Mouse (Mus musculus) megakaryocyte, embryonic 14.5 days (primary cell): Measurements from ENCODE around the gene Slc4a4.

ENCODE experiments used
- FLI1 ChIP-seq: IDR thresholded peaks from 2 replicates; pipeline ENCODE4 v1.6.1; 2012; ENCODE audit warnings: low read length, inconsistent platforms, mixed read lengths
- GATA1 ChIP-seq: IDR thresholded peaks from 3 replicates; pipeline ENCODE4 v1.6.1; 2012; ENCODE audit warnings: mixed read lengths, low read length, inconsistent platforms, borderline replicate concordance

DNA sequence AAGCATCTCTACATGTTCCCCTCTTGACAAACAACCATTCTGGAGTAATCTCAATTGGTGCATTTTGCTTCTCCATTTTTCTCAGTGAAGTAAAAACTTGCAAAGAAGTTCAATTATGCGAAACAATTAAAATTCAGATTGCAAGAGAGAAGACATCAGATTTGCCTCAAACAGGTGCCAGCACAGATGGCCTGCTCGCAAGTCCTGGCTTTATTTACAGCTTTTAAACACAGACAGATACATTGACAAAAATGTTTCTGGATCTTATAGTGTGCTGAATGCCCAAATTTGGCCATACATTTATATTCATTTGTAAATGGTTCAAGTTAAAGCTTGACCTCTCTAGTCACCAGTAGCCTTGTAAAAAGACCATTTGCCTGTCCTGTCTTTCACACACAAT lies 169.8 kb downstream of the Slc4a4 start:
- no peak for TF ChIP-seq GATA1
- TF ChIP-seq FLI1, result no peak
